Mouse (Mus musculus) midbrain, embryonic 13.5 days (tissue): ENCODE measurements around the gene Ifitm10. TPM values are rescaled to one million over a fixed set of nuclear protein-coding genes. Genes with fewer than 3 reads are reported as not detected.

Source experiments
- ATAC-seq: fragments of 200-750 bp; cut with Nextera tagmentation; 2 replicates; pipeline ENCODE4 v1.8.0; 2017; ENCODE audit warnings: mild to moderate bottlenecking, moderate TSS enrichment, moderate library complexity
- H3K27ac ChIP-seq: fragments of 300-500 bp; sonication (generic); 2 replicates; pipeline ENCODE4 v1.5.1; 2015; ENCODE audit warnings: inconsistent platforms, mild to moderate bottlenecking, moderate library complexity
- H3K27me3 ChIP-seq: fragments of 300-500 bp; sonication (generic); 2 replicates; pipeline ENCODE4 v1.6.1; 2015; ENCODE audit warnings: mild to moderate bottlenecking, inconsistent platforms
- H3K36me3 ChIP-seq: fragments of 300-500 bp; sonication (generic); 2 replicates; pipeline ENCODE4 v1.6.1; 2015; ENCODE audit warnings: mild to moderate bottlenecking, inconsistent platforms
- H3K4me1 ChIP-seq: fragments of 300-500 bp; sonication (generic); replicated peaks from 2 replicates; pipeline ENCODE4 v1.6.1; 2015; ENCODE audit warnings: inconsistent platforms
- H3K4me2 ChIP-seq: fragments of 300-500 bp; sonication (generic); replicated peaks from 2 replicates; pipeline ENCODE4 v1.6.1; 2015; ENCODE audit warnings: moderate library complexity, mild to moderate bottlenecking, inconsistent platforms
- H3K4me3 ChIP-seq: fragments of 300-500 bp; sonication (generic); replicated peaks from 2 replicates; pipeline ENCODE4 v1.5.1; 2015; ENCODE audit warnings: mild to moderate bottlenecking, inconsistent platforms
- H3K9ac ChIP-seq: fragments of 300-500 bp; sonication (generic); replicated peaks from 2 replicates; pipeline ENCODE4 v1.6.1; 2015; ENCODE audit warnings: mild to moderate bottlenecking, inconsistent platforms
- H3K9me3 ChIP-seq: fragments of 300-500 bp; sonication (generic); 2 replicates; pipeline ENCODE4 v1.6.1; 2016; ENCODE audit warnings: mild to moderate bottlenecking, inconsistent platforms
- WGBS: fragments of 180-500 bp; shearing (Covaris S2); methylation state at CpG from one replicate; pipeline ENCODE4 v1.1.7; 2015; 5-methylcytosine and 5-hydroxymethylcytosine counted together
- polyA plus RNA-seq: library from polyadenylated mRNA; unstranded; fragments of >200 nt; fragmentation: Nextera tagmentation; extraction: Ambion mirVana; gene quantifications from 2 replicates; pipeline ENCODE4 v1.2.1, GENCODE M21; 2015

The Ifitm10 gene
- polyA plus RNA-seq, 1 experiment from 2014 or later: 1.9 TPM

GRCm38 (mm10) chr7:142400750-142401142 lies 27.2 kb upstream of the Ifitm10 start:
- peaks cover 12% of the 10 kb centered on the region for H3K4me1 ChIP-seq
- 0 out of 2 replicates have a peak, but pooled peaks cover 4% of the 10 kb centered on the region for H3K27me3 ChIP-seq
- H3K4me2 ChIP-seq: no peak overlapping the region
- H3K9ac ChIP-seq: no peak overlapping the region
- no peaks in the 10 kb centered on the region for H3K36me3 ChIP-seq
- WGBS: 29% methylated on average over 7 of the region's 7 CpGs
- H3K9me3 ChIP-seq: no peaks in the 10 kb centered on the region
- no peak for ATAC-seq
- no peak overlapping the region for H3K4me3 ChIP-seq
- H3K27ac ChIP-seq: no peak overlapping the region

GRCm38 (mm10) chr7:142400112-142400749 lies 26.7 kb upstream of the Ifitm10 start:
- H3K4me3 ChIP-seq: no peak overlapping the region
- WGBS: 60% methylated on average over 7 of the region's 7 CpGs
- H3K27ac ChIP-seq: no peak overlapping the region
- H3K27me3 ChIP-seq: 0 out of 2 replicates have a peak, but pooled peaks cover 4% of the 10 kb centered on the region
- peaks cover 12% of the 10 kb centered on the region for H3K4me1 ChIP-seq
- no peak for ATAC-seq
- H3K9ac ChIP-seq: no peak overlapping the region
- H3K4me2 ChIP-seq: no peak overlapping the region
- no peaks in the 10 kb centered on the region for H3K9me3 ChIP-seq
- no peaks in the 10 kb centered on the region for H3K36me3 ChIP-seq

- Histone ChIP-seq H3K9ac (no peak overlapping the region), H3K27ac (no peak overlapping the region)
Measured at GRCm38 (mm10) chr7:142399250-142399649, 25.7 kb upstream of the Ifitm10 start.

GRCm38 (mm10) chr7:142398052-142398451 lies 24.5 kb upstream of the Ifitm10 start:
- 0 out of 2 replicates have a peak, but pooled peaks cover 4% of the 10 kb centered on the region for H3K27me3 ChIP-seq
- H3K4me1 ChIP-seq: peaks cover 12% of the 10 kb centered on the region
- ATAC-seq: no peak
- H3K9ac ChIP-seq: no peak overlapping the region
- H3K9me3 ChIP-seq: no peaks in the 10 kb centered on the region
- H3K27ac ChIP-seq: no peak overlapping the region
- no peak overlapping the region for H3K4me2 ChIP-seq
- H3K4me3 ChIP-seq: no peak overlapping the region
- H3K36me3 ChIP-seq: no peaks in the 10 kb centered on the region
- 77% methylated on average over 2 of the region's 2 CpGs for WGBS

More at GRCm38 (mm10) chr7:142399250-142399649, 25.7 kb upstream of the Ifitm10 start:
- Histone ChIP-seq H3K36me3 (no peaks in the 10 kb centered on the region), H3K4me1 (peaks cover 12% of the 10 kb centered on the region), H3K9me3 (no peaks in the 10 kb centered on the region), H3K27me3 (0 out of 2 replicates have a peak, but pooled peaks cover 4% of the 10 kb centered on the region), H3K4me3 (no peak overlapping the region), H3K4me2 (no peak overlapping the region)
- ATAC-seq: no peak
- 97% methylated on average over 1 of the region's 1 CpGs for WGBS

- H3K9me3 ChIP-seq: no peaks in the 10 kb centered on the region
- H3K4me3 ChIP-seq: no peak overlapping the region
- no peak overlapping the region for H3K4me2 ChIP-seq
- 0 out of 2 replicates have a peak, but pooled peaks cover 4% of the 10 kb centered on the region for H3K27me3 ChIP-seq
- no peak for ATAC-seq
- no peak overlapping the region for H3K9ac ChIP-seq
- H3K27ac ChIP-seq: no peak overlapping the region
- WGBS: 91% methylated on average over 1 of the region's 1 CpGs
- H3K4me1 ChIP-seq: peaks cover 12% of the 10 kb centered on the region
- no peaks in the 10 kb centered on the region for H3K36me3 ChIP-seq
Measured at GRCm38 (mm10) chr7:142396611-142397010, 23.1 kb upstream of the Ifitm10 start.

- Histone ChIP-seq H3K9me3 (no peaks in the 10 kb centered on the region), H3K27me3 (0 out of 2 replicates have a peak, but pooled peaks cover 4% of the 10 kb centered on the region), H3K27ac (no peak overlapping the region), H3K4me2 (no peak overlapping the region), H3K4me1 (peaks cover 4% of the 10 kb centered on the region), H3K9ac (no peak overlapping the region), H3K4me3 (no peak overlapping the region), H3K36me3 (no peaks in the 10 kb centered on the region)
- ATAC-seq: no peak
- WGBS: 94% methylated on average over 4 of the region's 4 CpGs
Measured at GRCm38 (mm10) chr7:142395472-142395871, 21.9 kb upstream of the Ifitm10 start.

GRCm38 (mm10) chr7:142394261-142395190 lies 21.0 kb upstream of the Ifitm10 start:
- H3K27ac ChIP-seq: no peak overlapping the region
- H3K27me3 ChIP-seq: 0 out of 2 replicates have a peak, but pooled peaks cover 4% of the 10 kb centered on the region
- no peaks in the 10 kb centered on the region for H3K4me1 ChIP-seq
- ATAC-seq: no peak
- H3K4me2 ChIP-seq: no peak overlapping the region
- no peaks in the 10 kb centered on the region for H3K36me3 ChIP-seq
- no peak overlapping the region for H3K9ac ChIP-seq
- H3K9me3 ChIP-seq: no peaks in the 10 kb centered on the region
- 70% methylated on average over 6 of the region's 6 CpGs for WGBS
- H3K4me3 ChIP-seq: no peak overlapping the region

- Histone ChIP-seq H3K9me3 (no peaks in the 10 kb centered on the region), H3K36me3 (no peaks in the 10 kb centered on the region), H3K27ac (no peak overlapping the region), H3K4me1 (no peaks in the 10 kb centered on the region), H3K27me3 (0 out of 2 replicates have a peak, but pooled peaks cover 4% of the 10 kb centered on the region), H3K4me2 (no peak overlapping the region), H3K9ac (no peak overlapping the region), H3K4me3 (no peak overlapping the region)
- 19% methylated on average over 4 of the region's 4 CpGs for WGBS
- no peak for ATAC-seq
Measured at GRCm38 (mm10) chr7:142393191-142393590, 19.6 kb upstream of the Ifitm10 start.

GRCm38 (mm10) chr7:142391609-142392008 lies 18.1 kb upstream of the Ifitm10 start:
- no peaks in the 10 kb centered on the region for H3K36me3 ChIP-seq
- H3K27me3 ChIP-seq: no peaks in the 10 kb centered on the region
- no peaks in the 10 kb centered on the region for H3K9me3 ChIP-seq
- WGBS: 67% methylated on average over 4 of the region's 4 CpGs
- H3K27ac ChIP-seq: no peak overlapping the region
- H3K4me3 ChIP-seq: no peak overlapping the region
- peaks cover 7% of the 10 kb centered on the region for H3K4me1 ChIP-seq
- no peak overlapping the region for H3K9ac ChIP-seq
- no peak overlapping the region for H3K4me2 ChIP-seq
- ATAC-seq: no peak

- no peaks in the 10 kb centered on the region for H3K27me3 ChIP-seq
- no peak overlapping the region for H3K4me3 ChIP-seq
- H3K27ac ChIP-seq: no peak overlapping the region
- no peak overlapping the region for H3K4me2 ChIP-seq
- H3K9me3 ChIP-seq: no peaks in the 10 kb centered on the region
- H3K36me3 ChIP-seq: no peaks in the 10 kb centered on the region
- H3K9ac ChIP-seq: no peak overlapping the region
- H3K4me1 ChIP-seq: peaks cover 12% of the 10 kb centered on the region
- 81% methylated on average over 3 of the region's 3 CpGs for WGBS
- no peak for ATAC-seq
Measured at GRCm38 (mm10) chr7:142391108-142391507, 17.6 kb upstream of the Ifitm10 start.

- no peak overlapping the region for H3K27ac ChIP-seq
- H3K36me3 ChIP-seq: peaks cover 4% of the 10 kb centered on the region
- 97% methylated on average over 3 of the region's 3 CpGs for WGBS
- H3K9ac ChIP-seq: no peak overlapping the region
- H3K4me1 ChIP-seq: peaks cover 22% of the 10 kb centered on the region
- ATAC-seq: no peak
- no peak overlapping the region for H3K4me3 ChIP-seq
- no peaks in the 10 kb centered on the region for H3K9me3 ChIP-seq
- H3K27me3 ChIP-seq: no peaks in the 10 kb centered on the region
- no peak overlapping the region for H3K4me2 ChIP-seq
Measured at GRCm38 (mm10) chr7:142389961-142390650, 16.6 kb upstream of the Ifitm10 start.
